ENCODE assay signal across 23 mouse cellular contexts in genomic region chr6:140108083-140108482, GRCm38 (mm10).
DNase-seq lines count a peak whose midpoint lies in the region; ATAC-seq and TF ChIP-seq lines count a peak whose summit lies in the region.
"Had no signal": no experiment of that assay in that cellular context is flagged by ENCODE, and none has a peak within 500 bp of the region (broad histone marks: within the 10 kb centered on the region; RNA-seq: fewer than 3 reads in every experiment).

No protein-coding gene starts in this region.

- no peak overlapping the region for H3K9ac ChIP-seq in lung, embryonic 16.5 days (ENCODE audit: low read length)
- peak overlapping the region; percentile 58 for H3K9ac ChIP-seq in intestine, embryonic 16.5 days (ENCODE audit: low read depth, low read length)
- H3K9ac ChIP-seq: embryonic facial prominence, embryonic 12.5 days; forebrain, embryonic 12.5 days; hindbrain, embryonic 15.5 days; liver, embryonic 14.5 days; midbrain, embryonic 15.5 days; neural tube, embryonic 13.5 days had no signal

- DNase-seq in lung, postnatal 14 days: no peak
- DNase-seq in frontal cortex, postnatal 25 days (ENCODE audit: low spot score in 2 of 2): no peak
- DNase-seq in gastrocnemius, postnatal 25 days: no peak
- DNase-seq in frontal cortex, postnatal 14 days (ENCODE audit: low spot score in 2 of 2): no peak
- DNase-seq: adrenal gland, postnatal 10 days; cerebellum, adult 18-20 months; cerebellum, postnatal 25 days; heart, adult 11 months; kidney, adult 11 months; kidney, postnatal 4 days had no signal

- H3K4me3 ChIP-seq in lung, embryonic 16.5 days (ENCODE audit: low read length): no peak overlapping the region
- H3K4me3 ChIP-seq in intestine, embryonic 16.5 days (ENCODE audit: low read length): peak overlapping the region; percentile 38
- peak overlapping the region; percentile 49 for H3K4me3 ChIP-seq in small intestine, adult 2 months (ENCODE audit: low read depth, low read length)
- H3K4me3 ChIP-seq: embryonic facial prominence, embryonic 12.5 days; forebrain, embryonic 12.5 days; hindbrain, embryonic 15.5 days; left cerebral cortex, adult 2 months; midbrain, embryonic 15.5 days; neural tube, embryonic 13.5 days had no signal

- H3K9me3 ChIP-seq in lung, embryonic 16.5 days (ENCODE audit: control insufficient read depth, low read length): no peaks in the 10 kb centered on the region
- H3K9me3 ChIP-seq in intestine, embryonic 16.5 days (ENCODE audit: control insufficient read depth, low read length): no peaks in the 10 kb centered on the region
- H3K9me3 ChIP-seq: embryonic facial prominence, embryonic 12.5 days; forebrain, embryonic 12.5 days; hindbrain, embryonic 15.5 days; midbrain, embryonic 15.5 days; neural tube, embryonic 13.5 days had no signal

- H3K36me3 ChIP-seq in lung, embryonic 16.5 days (ENCODE audit: control insufficient read depth, insufficient read depth, low read length): no peaks in the 10 kb centered on the region
- H3K36me3 ChIP-seq in intestine, embryonic 16.5 days (ENCODE audit: control insufficient read depth, insufficient read depth, low read length): no peaks in the 10 kb centered on the region
- H3K36me3 ChIP-seq in small intestine, adult 2 months (ENCODE audit: control insufficient read depth, insufficient read depth, low read length): no peaks in the 10 kb centered on the region
- H3K36me3 ChIP-seq: embryonic facial prominence, embryonic 12.5 days; forebrain, embryonic 12.5 days; hindbrain, embryonic 15.5 days; midbrain, embryonic 15.5 days; neural tube, embryonic 13.5 days had no signal

- 33% methylated on average over 8 of the region's 8 CpGs for WGBS in lung, embryonic 16.5 days
- WGBS in intestine, embryonic 16.5 days: 24% methylated on average over 8 of the region's 8 CpGs
- WGBS in small intestine, adult 2 months: 20% methylated on average over 8 of the region's 8 CpGs

- no peak for TF ChIP-seq POLR2A in small intestine, adult 2 months (IDR thresholded peaks at IDR 0.05; ENCODE audit: low read depth, low read length)

- peaks cover 3% of the 10 kb centered on the region; the same call in 1 of the 2 replicates for H3K4me1 ChIP-seq in lung, embryonic 16.5 days (replicated peaks; ENCODE audit: control insufficient read depth, insufficient read depth, low read length)
- peaks cover 13% of the 10 kb centered on the region for H3K4me1 ChIP-seq in intestine, embryonic 16.5 days (ENCODE audit: control insufficient read depth, insufficient read depth, low read length)
- peaks cover 2% of the 10 kb centered on the region; the same call in 1 of the 2 replicates for H3K4me1 ChIP-seq in small intestine, adult 2 months (ENCODE audit: control insufficient read depth, insufficient read depth, insufficient read length, low read length)
- H3K4me1 ChIP-seq: embryonic facial prominence, embryonic 12.5 days; forebrain, embryonic 12.5 days; hindbrain, embryonic 15.5 days; midbrain, embryonic 15.5 days; neural tube, embryonic 13.5 days had no signal

- H3K4me2 ChIP-seq in lung, embryonic 16.5 days (ENCODE audit: low read depth, low read length): peak overlapping the region; percentile 4
- H3K4me2 ChIP-seq in intestine, embryonic 16.5 days (ENCODE audit: low read depth, low read length): peak overlapping the region; percentile 53
- H3K4me2 ChIP-seq: embryonic facial prominence, embryonic 12.5 days; forebrain, embryonic 12.5 days; heart, embryonic 11.5 days; hindbrain, embryonic 15.5 days; midbrain, embryonic 15.5 days; neural tube, embryonic 13.5 days had no signal

- H3K27ac ChIP-seq in lung, embryonic 16.5 days (ENCODE audit: low read length): no peak overlapping the region
- H3K27ac ChIP-seq in intestine, embryonic 16.5 days (ENCODE audit: low read length): peak overlapping the region; percentile 76
- H3K27ac ChIP-seq in small intestine, adult 2 months (ENCODE audit: insufficient read depth, low read depth, low read length): peak overlapping the region; percentile 60
- H3K27ac ChIP-seq: embryonic facial prominence, embryonic 12.5 days; forebrain, embryonic 12.5 days; hindbrain, embryonic 15.5 days; left cerebral cortex, adult 2 months; liver, embryonic 14.5 days; macrophage; midbrain, embryonic 15.5 days; neural tube, embryonic 13.5 days had no signal

- TF ChIP-seq CTCF in small intestine, adult 2 months (IDR thresholded peaks at IDR 0.05; ENCODE audit: extremely low read depth, insufficient read length, insufficient replicate concordance, low read depth, low read length): no peak

- H3K27me3 ChIP-seq in lung, embryonic 16.5 days (ENCODE audit: control insufficient read depth, insufficient read depth, low read depth, low read length): no peaks in the 10 kb centered on the region
- no peaks in the 10 kb centered on the region for H3K27me3 ChIP-seq in intestine, embryonic 16.5 days (replicated peaks; ENCODE audit: control insufficient read depth, insufficient read depth, low read length)
- H3K27me3 ChIP-seq in small intestine, adult 2 months (ENCODE audit: control insufficient read depth, insufficient read depth, low read length): no peaks in the 10 kb centered on the region
- H3K27me3 ChIP-seq: embryonic facial prominence, embryonic 12.5 days; forebrain, embryonic 12.5 days; hindbrain, embryonic 15.5 days; midbrain, embryonic 15.5 days; neural tube, embryonic 13.5 days had no signal

- no peak for ATAC-seq in lung, embryonic 16.5 days (ENCODE audit: low read depth)
- peak; percentile 93 for ATAC-seq in intestine, embryonic 16.5 days
- ATAC-seq: activated CD4-positive, CD25-positive, alpha-beta regulatory T cell, adult 4 months; midbrain, embryonic 15.5 days had no signal
